Mouse (Mus musculus) cerebellum, adult 2 months (tissue): ENCODE results near the gene Camkmt.

Experiments
- CTCF ChIP-seq: fragments of 200-500 bp; IDR thresholded peaks from 2 replicates; pipeline ENCODE4 v1.5.1; 2011; ENCODE audit warnings: low read depth, mild to moderate bottlenecking, control low read depth, low read length, moderate library complexity, borderline replicate concordance; ENCODE audit not compliant: insufficient read depth
- POLR2A ChIP-seq: fragments of 200-500 bp; IDR thresholded peaks from 2 replicates; pipeline ENCODE4 v1.6.1; 2011; ENCODE audit warnings: low read length, control low read depth, borderline replicate concordance; ENCODE audit not compliant: insufficient read depth

DNA sequence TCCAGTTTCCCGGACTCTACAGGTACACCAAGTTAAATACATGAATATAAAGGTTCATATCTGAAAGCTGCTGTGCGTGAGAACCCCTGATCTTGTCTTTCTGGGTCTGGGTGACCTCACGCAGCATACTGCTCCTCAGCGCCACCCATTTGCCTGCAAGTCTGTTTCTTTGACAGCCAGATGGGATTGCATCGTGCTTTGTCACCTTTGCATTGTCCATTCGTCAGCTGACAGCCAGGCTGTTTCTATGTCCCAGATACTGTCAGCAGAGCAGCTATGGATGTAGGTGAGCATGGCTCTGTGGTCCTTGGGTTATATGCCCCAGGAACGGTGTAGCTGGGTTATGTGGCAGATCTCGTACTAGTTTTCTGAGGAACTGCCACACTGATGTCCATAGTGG is 278.4 kb downstream of the Camkmt start:
- no peak for TF ChIP-seq POLR2A
- TF ChIP-seq CTCF, result no peak
